Mouse (Mus musculus) stomach, postnatal 0 days (tissue): ENCODE results near the gene Sgk1.

ENCODE experiments used
- CTCF ChIP-seq: IDR thresholded peaks from 2 replicates; pipeline ENCODE4 v1.5.1; 2016; ENCODE audit warnings: antibody characterized with exemption, low read depth, mild to moderate bottlenecking, moderate library complexity
- EP300 ChIP-seq: optimal IDR thresholded peaks from 2 replicates; pipeline ENCODE3; 2016; ENCODE audit warnings: antibody characterized with exemption

- no peak for TF ChIP-seq CTCF
- no peak for TF ChIP-seq EP300
Observed at GRCm38 (mm10) chr10:21914751-21915150, 32.8 kb downstream of the Sgk1 start.
